Mouse (Mus musculus): ENCODE data around the gene Gckr.

DNA sequence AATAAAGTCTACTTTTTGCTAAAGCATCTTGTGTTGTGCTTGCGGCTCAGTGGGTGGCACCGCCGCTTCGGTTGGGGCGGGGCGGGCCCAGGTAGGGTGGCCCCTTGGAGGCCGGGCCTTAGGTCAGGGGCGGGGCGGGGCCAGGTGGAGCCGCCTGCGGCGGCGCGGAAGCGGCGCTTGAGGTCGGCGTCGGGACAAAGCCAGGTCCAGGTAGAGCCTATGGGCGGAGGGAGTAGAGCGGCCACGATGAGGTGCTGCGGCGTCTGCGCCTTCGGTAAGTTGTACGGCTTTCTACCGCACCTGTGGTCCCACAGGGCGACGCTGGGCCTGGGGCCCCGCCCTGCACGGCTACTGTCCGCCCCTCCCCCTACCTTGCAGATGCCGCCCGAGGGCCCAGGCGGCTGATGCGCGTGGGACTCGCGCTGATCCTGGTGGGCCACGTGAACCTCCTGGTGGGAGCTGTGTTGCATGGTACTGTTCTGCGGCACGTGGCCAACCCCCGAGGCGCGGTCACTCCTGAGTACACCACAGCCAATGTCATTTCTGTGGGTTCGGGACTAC, 45.6 kb upstream of the Gckr start, which contains the start of gene Krtcap3:
- TF ChIP-seq POLR2A (IDR thresholded peaks at IDR 0.05; ENCODE audit: insufficient read length, low read depth) (no peak), TCF12 (IDR thresholded peaks at IDR 0.05; ENCODE audit: insufficient read depth, poor library complexity, severe bottlenecking) (no peak), SRF (IDR thresholded peaks at IDR 0.05; ENCODE audit: control insufficient read depth, insufficient read length, low read depth) (no peak), MYOG (IDR thresholded peaks at IDR 0.05; ENCODE audit: control insufficient read depth in 1 of 3, insufficient read depth in 1 of 3, insufficient read length in 2 of 3, low read depth in 2 of 3) (no peak), CEBPB (IDR thresholded peaks at IDR 0.05; ENCODE audit: insufficient read depth, poor library complexity, severe bottlenecking) (no peak), E2F4 (IDR thresholded peaks at IDR 0.05; ENCODE audit: insufficient read depth) (no peak), USF1 (IDR thresholded peaks at IDR 0.05; ENCODE audit: low read depth) (no peak)
